Mouse (Mus musculus) megakaryocyte, embryonic 14.5 days (primary cell): Measurements from ENCODE around the gene Irgc1.

Source experiments
- FLI1 ChIP-seq: IDR thresholded peaks from 2 replicates; pipeline ENCODE4 v1.6.1; 2012; ENCODE audit warnings: low read length, inconsistent platforms, mixed read lengths
- GATA1 ChIP-seq: IDR thresholded peaks from 3 replicates; pipeline ENCODE4 v1.6.1; 2012; ENCODE audit warnings: mixed read lengths, low read length, inconsistent platforms, borderline replicate concordance

DNA sequence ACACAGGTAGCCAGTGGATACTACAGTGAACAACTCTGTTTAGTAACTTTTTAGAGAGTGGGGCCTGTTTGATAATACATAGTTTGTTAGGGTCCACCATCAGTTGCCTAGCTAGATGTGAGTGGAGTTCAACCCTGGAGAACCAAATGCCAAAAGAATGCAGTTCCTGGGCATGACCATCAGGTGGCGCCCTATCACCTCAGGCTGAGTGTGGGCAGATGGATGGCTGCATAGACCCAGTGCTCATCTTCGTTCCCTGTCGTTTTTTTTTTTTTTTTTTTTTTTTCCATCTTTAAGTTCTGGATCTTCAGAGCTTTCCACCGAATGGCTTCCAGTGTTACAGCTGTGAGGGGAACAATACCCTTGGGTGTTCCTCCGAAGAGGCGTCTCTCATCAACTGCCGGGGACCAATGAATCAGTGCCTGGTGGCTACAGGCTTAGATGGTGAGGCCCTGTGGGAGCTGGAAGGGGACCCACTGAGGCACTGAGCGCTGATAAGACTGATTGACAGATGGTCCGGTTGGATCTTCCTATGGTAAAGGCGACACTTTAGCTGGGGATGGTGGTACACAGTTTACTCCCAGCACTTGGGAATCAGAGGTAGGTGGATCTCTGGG is 21.9 kb upstream of the Irgc1 start:
- TF ChIP-seq GATA1 (no peak), FLI1 (no peak)
